Mouse (Mus musculus): ENCODE results near the gene Fbxl3.

- no peak for TF ChIP-seq TAL1 (IDR thresholded peaks at IDR 0.05; ENCODE audit: low read length)
- TF ChIP-seq GATA1 (IDR thresholded peaks at IDR 0.05; ENCODE audit: low read length) = no peak
Measured at GRCm38 (mm10) chr14:103114994-103115670, 15.8 kb upstream of the Fbxl3 start.
